Mouse (Mus musculus) ES-E14 (cell line): ENCODE results near the gene Fam120c. TPM values are rescaled to one million over a fixed set of nuclear protein-coding genes. Genes with fewer than 3 reads are reported as not detected.
A peak's percentile ranks its signal among the peaks of the same experiment; 100 is the strongest.

Experiments used
- DNase-seq: peaks from one replicate; pipeline ENCODE4 v3.0.0-alpha.2; 2013; ENCODE audit warnings: low read depth, low spot score
- H3K27ac ChIP-seq: 2 replicates; pipeline ENCODE4 v1.5.1; 2012; ENCODE audit warnings: low read depth, mild to moderate bottlenecking, low read length, moderate library complexity, mixed read lengths; ENCODE audit not compliant: poor library complexity, insufficient read depth, severe bottlenecking
- H3K36me3 ChIP-seq: 2 replicates; pipeline ENCODE4 v1.6.1; 2012; ENCODE audit warnings: mild to moderate bottlenecking, low read length, moderate library complexity, mixed read lengths; ENCODE audit not compliant: control insufficient read depth, poor library complexity, insufficient read depth, severe bottlenecking
- H3K4me1 ChIP-seq, 2 experiments: fragments of 150-350 bp in 1 of 2; sonication (generic) in 1 of 2; 2 replicates each; pipeline ENCODE4 v1.6.1; 2012; ENCODE audit warnings: low read length in 2 of 2, mild to moderate bottlenecking in 1 of 2, mixed read lengths in 1 of 2; ENCODE audit not compliant: control insufficient read depth in 2 of 2, insufficient read depth in 2 of 2, poor library complexity in 1 of 2
- H3K4me3 ChIP-seq, 2 experiments: fragments of 150-350 bp in 1 of 2; sonication (generic) in 1 of 2; 2 replicates each; pipeline ENCODE4 v1.5.1; 2012; ENCODE audit warnings: low read length in 2 of 2, low read depth in 1 of 2, mild to moderate bottlenecking in 1 of 2, mixed read lengths in 1 of 2; ENCODE audit not compliant: insufficient read depth in 1 of 2, poor library complexity in 1 of 2, severe bottlenecking in 1 of 2
- H3K9ac ChIP-seq: 2 replicates; pipeline ENCODE4 v1.6.1; 2012; ENCODE audit warnings: low read depth, mild to moderate bottlenecking, low read length, mixed read lengths; ENCODE audit not compliant: poor library complexity, insufficient read depth, severe bottlenecking
- H3K9me3 ChIP-seq: fragments of 150-350 bp; sonication (generic); 2 replicates; pipeline ENCODE4 v1.6.1; 2012; ENCODE audit warnings: low read depth, mild to moderate bottlenecking, low read length; ENCODE audit not compliant: control insufficient read depth, insufficient read depth
- CHD2 ChIP-seq: IDR thresholded peaks from 2 replicates; pipeline ENCODE4 v1.6.1; 2014; ENCODE audit warnings: mild to moderate bottlenecking, low read depth, low read length, inconsistent platforms
- HCFC1 ChIP-seq: IDR thresholded peaks from 2 replicates; pipeline ENCODE4 v1.6.1; 2012; ENCODE audit warnings: low read length, inconsistent platforms, borderline replicate concordance; ENCODE audit not compliant: insufficient read depth
- MAFK ChIP-seq: IDR thresholded peaks from 2 replicates; pipeline ENCODE4 v1.6.1; 2014; ENCODE audit warnings: mild to moderate bottlenecking, low read depth, low read length, inconsistent platforms; ENCODE audit not compliant: insufficient read depth
- ZC3H11A ChIP-seq: IDR thresholded peaks from 2 replicates; pipeline ENCODE4 v1.6.1; 2012; ENCODE audit warnings: low read depth, mild to moderate bottlenecking, inconsistent platforms, low read length, borderline replicate concordance
- ZNF384 ChIP-seq: IDR thresholded peaks from 2 replicates; pipeline ENCODE4 v1.6.1; 2012; ENCODE audit warnings: low read depth, low read length, inconsistent platforms
- in situ Hi-C, 2 experiments: fragments of 600-800 bp; cut with MboI; formaldehyde crosslinking; loops; one replicate each; pipeline ENCODE4 v1.15.1; 2025; ENCODE audit warnings: low sequenced_read_pairs in 2 of 2, inconsistent platforms in 1 of 2; ENCODE audit not compliant: unreplicated experiment in 2 of 2
- total RNA-seq: library from RNA; depleted of rRNA; stranded (reverse); fragments of 300-350 nt; gene quantifications from 2 replicates; pipeline ENCODE4 v1.2.3, GENCODE M21; 2012

The Fam120c gene
- total RNA-seq, 1 experiment: 2.0 TPM

- Histone ChIP-seq H3K36me3 (no peaks in the 10 kb centered on the region; the same call in 1 of the 2 replicates), H3K9me3 (no peaks in the 10 kb centered on the region), H3K9ac (peak overlapping the region; percentile 98), H3K4me3 (peak overlapping the region; percentile 89 to 98), H3K4me1 (no peaks in the 10 kb centered on the region), H3K27ac (peak overlapping the region; percentile 86)
- peak; percentile 13 for DNase-seq
- TF ChIP-seq MAFK (no peak), CHD2 (no peak), ZNF384 (no peak), HCFC1 (no peak), ZC3H11A (no peak)
- in situ Hi-C loops: no loop called here
Observed at GRCm38 (mm10) chrX:151344501-151344984, 568 bp downstream of the Fam120c start.

GRCm38 (mm10) chrX:151345333-151346125, 1.6 kb downstream of the Fam120c start:
- peak; percentile 9 for DNase-seq
- H3K27ac ChIP-seq: no peak overlapping the region
- in situ Hi-C loops: no loop called here
- H3K9me3 ChIP-seq: no peaks in the 10 kb centered on the region
- H3K9ac ChIP-seq: no peak overlapping the region
- TF ChIP-seq ZNF384 (no peak), HCFC1 (no peak), ZC3H11A (no peak), MAFK (no peak), CHD2 (no peak)
- no peaks in the 10 kb centered on the region for H3K4me1 ChIP-seq
- H3K4me3 ChIP-seq: peak overlapping the region; percentile 89 to 98
- no peaks in the 10 kb centered on the region; the same call in 1 of the 2 replicates for H3K36me3 ChIP-seq

- DNase-seq: no peak
- TF ChIP-seq ZC3H11A (no peak), HCFC1 (no peak)
- no peaks in the 10 kb centered on the region for H3K9me3 ChIP-seq
- H3K36me3 ChIP-seq: no peaks in the 10 kb centered on the region; the same call in 1 of the 2 replicates
- no peak overlapping the region for H3K9ac ChIP-seq
- H3K27ac ChIP-seq: no peak overlapping the region
- no peaks in the 10 kb centered on the region for H3K4me1 ChIP-seq
- no peak overlapping the region for H3K4me3 ChIP-seq
- in situ Hi-C loops: no loop called here
Observed at GRCm38 (mm10) chrX:151347278-151347677, 3.3 kb downstream of the Fam120c start.

- no peak overlapping the region for H3K27ac ChIP-seq
- DNase-seq: no peak
- in situ Hi-C loops: no loop called here
- H3K4me3 ChIP-seq: no peak overlapping the region
- no peaks in the 10 kb centered on the region for H3K4me1 ChIP-seq
- TF ChIP-seq CHD2: no peak
- no peak for TF ChIP-seq ZC3H11A
- no peak for TF ChIP-seq HCFC1
- TF ChIP-seq MAFK: no peak
- TF ChIP-seq ZNF384: no peak
- H3K36me3 ChIP-seq: no peaks in the 10 kb centered on the region; the same call in 1 of the 2 replicates
- no peaks in the 10 kb centered on the region for H3K9me3 ChIP-seq
- H3K9ac ChIP-seq: no peak overlapping the region
Observed at GRCm38 (mm10) chrX:151349322-151349721, 5.3 kb downstream of the Fam120c start.
